Mouse (Mus musculus) granulocyte monocyte progenitor cell, adult 5-6 weeks (primary cell): Measurements from ENCODE around the gene Adamts12. TPM values are rescaled to one million over a fixed set of nuclear protein-coding genes. Genes with fewer than 3 reads are reported as not detected.
A peak's percentile ranks its signal among the peaks of the same experiment; 100 is the strongest.

ENCODE experiments used
- ATAC-seq: replicated peaks from 2 replicates; pipeline ENCODE4 v1.8.0; 2016; ENCODE audit warnings: mild to moderate bottlenecking, moderate TSS enrichment, inconsistent platforms; ENCODE audit not compliant: poor library complexity, severe bottlenecking
- total RNA-seq, 2 experiments: library from RNA; stranded (forward) in 1 of 2; stranded (reverse) in 1 of 2; fragments of 200-712, 200-1000 nt in 1 of 2; fragments of >200 nt in 1 of 2; fragmentation: Nextera tagmentation in 1 of 2; gene quantifications; 2 replicates each; pipeline ENCODE4 v1.2.3; 2014 to 2017

Adamts12 gene
- total RNA-seq, 2 experiments from 2014 or later, result not detected

DNA sequence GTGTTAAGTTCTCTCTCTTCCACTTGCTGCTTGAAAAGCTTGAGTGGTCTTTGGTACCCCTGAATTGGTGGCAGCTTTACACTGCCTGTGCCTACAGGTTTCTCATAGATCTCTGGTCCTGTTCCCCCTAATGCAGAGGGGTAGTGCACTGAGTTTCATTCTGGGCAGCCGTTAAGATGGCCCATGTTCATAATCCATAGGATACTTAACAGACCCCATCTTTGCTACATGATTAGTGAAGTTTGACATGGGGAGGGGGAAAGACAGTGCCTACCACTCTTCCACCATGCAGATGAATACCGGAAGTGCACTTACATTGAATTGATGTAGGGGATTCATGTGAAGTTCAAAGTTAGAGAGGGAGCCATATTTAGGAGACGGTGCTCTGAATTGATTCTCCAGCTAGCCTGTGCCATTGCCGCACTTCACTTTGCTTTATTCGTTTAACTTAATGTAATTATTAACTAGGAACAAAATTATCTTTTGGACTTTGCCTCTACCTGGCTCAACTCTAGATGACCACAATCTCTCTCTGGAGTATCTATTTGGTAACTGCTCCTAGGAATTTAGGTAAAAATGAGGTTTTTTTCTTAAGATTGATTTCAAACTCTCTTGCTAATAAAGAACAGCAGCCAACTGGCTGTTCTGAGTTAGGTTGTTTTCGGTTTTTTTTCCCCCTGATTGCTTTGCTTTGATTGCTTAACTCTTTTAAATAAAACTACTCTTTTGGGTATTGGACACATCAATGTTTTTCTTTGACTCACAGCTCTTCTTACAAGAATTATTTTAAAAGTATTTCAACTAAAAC is 214.9 kb downstream of the Adamts12 start:
- no peak for ATAC-seq

DNA sequence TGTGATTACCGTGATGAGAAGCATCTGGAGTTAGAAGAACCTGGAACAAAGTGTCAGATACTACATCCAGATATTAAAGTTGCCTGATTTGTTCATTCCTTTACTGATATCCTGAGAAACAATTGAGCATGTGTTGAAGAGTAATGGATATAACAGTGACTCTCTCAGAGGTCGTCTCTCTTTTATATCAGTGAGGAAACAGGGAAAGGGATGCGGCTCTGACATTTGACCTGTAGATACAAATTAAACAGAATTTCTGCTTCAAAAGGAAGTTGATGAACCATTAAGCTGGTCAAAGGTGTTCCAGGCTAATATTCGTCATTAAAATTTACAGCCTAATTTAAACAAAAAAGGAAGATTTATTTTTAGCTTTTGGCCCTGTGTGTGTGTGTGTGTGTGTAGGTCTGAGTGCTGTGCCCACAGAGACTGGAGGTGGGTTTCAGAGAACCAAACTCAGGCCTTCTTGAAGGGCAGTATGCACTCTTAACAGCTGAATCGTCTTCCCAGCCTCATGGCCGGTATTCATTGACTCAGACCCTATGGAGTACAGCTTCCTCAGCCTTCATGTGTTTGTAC is 216.2 kb downstream of the Adamts12 start:
- ATAC-seq, result no peak

- ATAC-seq, result no peak
These were observed 218.6 kb downstream of the Adamts12 start for GRCm38 (mm10) chr15:11283171-11283570.

DNA sequence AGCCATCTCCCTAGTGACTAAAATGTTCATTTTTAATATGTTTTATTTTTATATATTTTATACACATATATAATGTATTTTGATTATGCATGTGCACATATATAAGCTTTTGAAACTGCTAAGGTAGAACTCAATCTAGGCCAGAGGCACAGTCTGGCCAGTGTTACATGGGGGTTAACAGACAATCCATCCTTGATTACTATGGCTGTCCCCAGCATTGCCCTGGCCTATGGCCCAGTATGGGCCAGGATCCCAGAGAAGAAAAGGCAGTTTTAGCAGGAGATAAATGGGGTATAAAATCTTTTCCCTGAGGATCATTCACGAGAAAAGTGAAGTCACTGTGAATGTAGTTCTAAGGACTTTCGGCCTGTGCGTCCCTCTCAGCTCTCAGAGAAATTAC is 223.2 kb downstream of the Adamts12 start:
- no peak for ATAC-seq

DNA sequence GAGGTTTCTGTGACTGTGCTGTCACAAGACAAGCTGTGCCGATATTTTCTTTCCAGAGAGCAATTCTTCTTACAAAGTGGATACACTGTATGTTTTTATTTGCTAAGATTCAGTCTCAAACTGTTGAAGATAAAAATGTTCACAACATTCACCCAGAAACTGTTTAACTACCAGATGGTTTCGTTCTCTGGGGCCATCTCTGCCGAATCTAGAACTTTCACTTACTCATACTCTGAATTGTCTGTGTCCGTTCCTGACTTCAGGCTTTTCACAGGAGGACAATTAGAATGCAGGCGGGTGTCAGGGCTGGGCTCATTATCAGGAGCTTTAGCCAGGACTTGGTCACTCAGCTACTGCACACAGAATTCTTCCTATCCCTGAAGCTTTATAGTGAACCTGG is 227.7 kb downstream of the Adamts12 start:
- no peak for ATAC-seq

- ATAC-seq, result no peak
These were observed 230.4 kb downstream of the Adamts12 start for GRCm38 (mm10) chr15:11295016-11295415.

DNA sequence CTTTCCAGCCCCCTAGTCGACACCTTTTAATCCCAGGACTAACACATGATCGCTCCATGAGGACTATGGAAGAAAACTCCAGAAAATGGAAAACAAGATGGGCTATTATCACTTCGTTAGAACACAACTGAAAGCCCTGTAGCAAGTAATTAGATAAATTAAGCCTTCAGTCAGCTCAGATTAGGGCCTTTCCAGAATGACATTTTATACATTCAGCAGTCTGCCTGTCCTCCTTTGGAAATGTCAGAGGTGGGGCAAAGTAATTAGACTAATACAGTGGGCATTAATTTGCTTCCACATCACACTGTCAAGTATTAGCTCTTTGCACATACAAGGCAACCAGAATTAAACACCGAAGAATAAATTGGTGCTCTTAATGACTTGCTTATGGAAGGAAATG is 233.4 kb downstream of the Adamts12 start:
- no peak for ATAC-seq

DNA sequence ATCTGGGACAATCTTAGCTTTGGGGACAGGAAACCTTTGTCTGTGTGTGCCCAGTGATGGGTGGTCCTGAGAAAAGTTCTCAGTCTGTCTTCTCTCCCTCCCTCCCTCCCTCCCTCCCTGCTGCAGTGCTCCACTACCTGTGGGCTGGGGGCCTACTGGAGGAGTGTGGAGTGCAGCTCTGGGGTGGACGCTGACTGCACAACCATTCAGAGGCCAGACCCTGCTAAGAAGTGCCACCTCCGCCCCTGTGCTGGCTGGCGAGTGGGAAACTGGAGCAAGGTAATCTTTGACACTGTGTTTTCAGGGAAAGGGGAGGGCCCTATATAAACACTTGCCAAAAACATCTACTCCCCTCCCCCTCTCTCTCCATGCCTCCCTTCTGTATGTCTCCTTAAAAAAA is 252.5 kb downstream of the Adamts12 start:
- no peak for ATAC-seq

DNA sequence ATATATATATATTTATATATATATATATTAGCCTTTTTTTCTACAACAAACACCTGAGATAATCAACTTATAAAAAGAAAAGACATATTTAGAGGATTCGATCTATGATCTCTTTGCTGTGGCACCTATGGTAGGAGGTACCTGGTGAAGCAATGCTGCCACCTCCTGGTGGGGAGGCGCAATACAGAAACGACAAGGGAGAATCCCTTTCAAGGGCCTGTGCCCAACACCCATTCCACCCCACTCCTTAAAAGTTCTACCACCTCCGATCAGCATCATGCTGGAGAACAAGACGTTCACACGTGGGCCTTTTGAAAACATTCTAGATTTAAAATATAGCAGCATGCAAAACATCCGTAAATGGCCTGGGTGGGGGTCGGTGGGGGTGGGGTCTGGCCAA is 255.9 kb downstream of the Adamts12 start:
- ATAC-seq, result no peak; the same call in 1 of the 2 replicates

DNA sequence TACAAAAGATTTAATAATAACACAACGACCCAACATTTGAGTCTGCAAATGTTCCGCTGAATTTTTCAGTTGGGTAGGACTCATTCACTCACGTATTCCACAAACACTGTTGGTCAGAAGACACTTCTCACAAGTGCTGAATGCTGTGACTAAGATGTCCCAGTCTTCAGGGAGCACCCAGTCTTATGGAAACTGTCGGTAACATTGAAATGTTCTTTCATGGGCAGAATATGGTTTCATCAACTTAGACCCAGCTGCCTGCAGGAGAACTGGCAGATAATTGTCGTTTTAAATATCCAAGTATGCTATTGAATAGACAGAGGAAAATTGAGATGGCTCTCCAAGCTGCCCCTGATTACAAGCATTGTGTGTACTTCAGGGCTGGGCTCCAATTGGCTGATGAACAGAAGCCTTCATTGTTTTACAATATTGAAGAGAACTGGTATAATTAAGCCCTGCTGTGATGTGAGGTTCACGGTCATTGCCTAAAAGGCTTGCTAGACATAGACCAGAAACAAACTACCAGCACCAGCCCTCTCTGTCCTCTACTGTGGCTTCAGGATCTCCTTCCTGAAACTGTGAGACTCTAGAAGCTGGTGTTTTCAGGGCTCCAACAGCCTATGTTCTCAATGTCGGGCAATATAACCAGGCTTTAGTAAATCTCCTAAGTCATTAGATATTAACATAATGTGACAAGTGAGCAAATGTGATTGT is 275.0 kb downstream of the Adamts12 start:
- no peak for ATAC-seq

- ATAC-seq, result no peak
These were observed 291.3 kb downstream of the Adamts12 start for GRCm38 (mm10) chr15:11355865-11356264.

- ATAC-seq, result no peak
These were observed 292.9 kb downstream of the Adamts12 start for GRCm38 (mm10) chr15:11357501-11357900.

DNA sequence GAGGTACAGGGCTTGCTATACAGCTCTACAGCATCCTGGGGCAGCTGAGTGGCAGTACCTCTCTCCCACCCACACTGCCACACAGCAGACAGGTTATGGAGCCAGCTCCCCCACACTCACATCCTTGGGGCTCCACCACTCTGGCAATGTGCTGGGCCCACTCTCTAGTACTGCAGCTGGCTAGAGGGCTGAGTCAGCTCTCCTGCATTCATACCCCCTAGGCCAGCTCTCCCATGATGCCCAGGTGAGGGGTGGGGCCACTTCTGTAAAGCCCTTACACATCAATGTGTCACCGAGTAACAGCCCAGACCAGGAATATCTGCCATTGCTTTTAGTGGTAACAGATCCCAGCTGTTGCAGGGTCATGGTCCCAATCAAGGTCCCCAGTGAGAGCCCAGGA is 296.3 kb downstream of the Adamts12 start:
- no peak for ATAC-seq

GRCm38 (mm10) chr15:11361824-11362223 is 297.2 kb downstream of the Adamts12 start:
- no peak for ATAC-seq

GRCm38 (mm10) chr15:11364112-11364511 is 299.5 kb downstream of the Adamts12 start:
- ATAC-seq, result no peak

DNA sequence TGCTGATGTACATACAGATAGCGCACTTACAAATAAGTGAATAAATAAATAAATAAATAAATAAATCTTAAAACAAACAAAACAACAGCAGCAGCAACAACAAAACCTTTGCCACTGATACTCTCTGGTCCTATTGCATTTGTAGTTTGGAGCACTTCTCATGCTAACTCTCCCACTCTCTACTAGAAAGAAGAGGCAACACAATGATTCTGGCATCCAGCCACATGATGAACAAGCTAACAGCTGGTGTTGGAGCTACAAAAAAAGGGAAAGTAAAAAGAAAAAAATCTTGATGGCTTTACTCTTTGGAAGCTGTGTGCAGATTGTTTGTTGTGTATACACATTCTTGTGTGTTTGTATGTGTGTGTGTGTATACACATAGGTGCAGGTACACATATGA is 300.2 kb downstream of the Adamts12 start:
- no peak for ATAC-seq

DNA sequence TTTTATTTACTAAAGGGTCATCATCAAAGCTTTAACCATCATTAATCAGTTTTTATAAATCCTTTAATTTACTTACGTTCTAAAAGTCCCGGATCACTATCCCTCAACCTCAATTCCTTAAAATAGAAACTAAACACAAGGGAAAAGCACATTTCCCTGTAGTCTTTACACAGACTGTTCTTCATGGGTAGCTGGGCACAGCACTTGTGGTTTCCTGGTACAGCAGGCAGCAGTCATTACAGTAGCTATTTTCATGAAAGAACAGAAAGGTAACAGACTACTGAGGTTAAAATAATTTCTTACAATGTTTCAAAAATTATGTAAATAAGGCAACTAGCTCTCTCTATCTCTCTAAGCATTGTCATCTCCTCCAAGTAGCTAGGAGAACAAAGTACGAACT is 305.0 kb downstream of the Adamts12 start:
- ATAC-seq, result no peak

DNA sequence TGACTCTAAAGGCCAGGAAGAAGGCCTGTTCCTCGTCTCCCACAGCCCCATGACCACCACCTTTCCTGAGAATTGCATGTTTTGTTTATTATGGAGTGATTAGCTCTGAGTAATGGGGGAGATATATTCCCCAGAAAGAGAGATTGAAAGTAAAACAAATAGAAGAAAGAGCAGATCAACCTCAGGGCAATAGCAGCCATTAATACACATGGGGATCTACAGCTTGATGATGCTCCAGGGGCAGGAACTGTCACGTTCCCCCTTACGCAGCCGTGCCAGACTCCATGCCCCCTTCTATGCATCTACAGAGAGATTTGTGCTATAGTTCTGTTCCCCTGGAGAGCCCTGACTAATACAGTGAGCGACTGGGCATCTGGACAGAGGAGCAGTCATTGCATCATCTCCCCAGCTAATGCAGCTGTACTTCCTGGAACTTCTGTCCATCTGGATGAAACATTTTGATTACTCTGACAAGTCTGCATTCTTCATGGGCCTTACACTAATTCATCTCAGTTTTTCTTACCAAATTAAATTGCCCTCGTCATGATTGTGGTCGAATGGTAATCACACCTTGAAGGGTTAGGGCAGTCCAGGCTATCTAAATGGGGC is 306.0 kb downstream of the Adamts12 start:
- ATAC-seq, result no peak

GRCm38 (mm10) chr15:11379431-11380086 is 315.0 kb downstream of the Adamts12 start:
- ATAC-seq, result no peak

DNA sequence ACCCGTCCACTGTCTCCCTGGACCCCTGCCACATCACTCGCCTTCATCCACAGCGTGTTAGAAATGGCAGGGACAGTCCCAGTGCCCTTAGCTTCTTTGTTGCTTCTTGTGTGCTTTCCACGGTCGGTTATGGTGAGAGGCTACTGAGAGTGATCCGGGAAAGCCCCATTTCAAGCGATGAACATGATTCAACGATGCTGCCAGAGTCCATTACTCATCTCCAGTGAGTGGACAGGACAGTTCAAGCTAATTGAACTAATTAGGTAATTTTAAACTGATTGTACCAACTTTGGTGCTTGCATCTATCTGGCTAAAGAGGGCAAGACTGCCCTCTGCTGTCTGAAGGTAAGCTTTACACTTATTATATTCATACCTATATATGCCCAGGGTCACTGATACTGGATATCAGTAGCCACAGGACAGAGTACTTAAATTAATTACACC is 315.5 kb downstream of the Adamts12 start:
- peak; percentile 62 for ATAC-seq
